Mouse (Mus musculus): ENCODE data around the gene Dnpep.
A peak's percentile ranks its signal among the peaks of the same experiment; 100 is the strongest.

Gene Dnpep

GRCm38 (mm10) chr1:75331271-75331670, 13.5 kb upstream of the Dnpep start:
- no peak for DNase-seq (ENCODE audit: low spot score in 2 of 2)

GRCm38 (mm10) chr1:75327461-75327860, 9.7 kb upstream of the Dnpep start:
- no peak for DNase-seq (ENCODE audit: low spot score in 2 of 2)

GRCm38 (mm10) chr1:75319166-75319565, 1.4 kb upstream of the Dnpep start:
- DNase-seq (ENCODE audit: low spot score in 2 of 2): no peak

GRCm38 (mm10) chr1:75318736-75319135, 946 bp upstream of the Dnpep start:
- no peak for DNase-seq (ENCODE audit: low spot score in 2 of 2)

- DNase-seq (ENCODE audit: low spot score in 2 of 2): no peak
Measured at GRCm38 (mm10) chr1:75318301-75318700, 511 bp upstream of the Dnpep start.

GRCm38 (mm10) chr1:75316861-75317240, 939 bp downstream of the Dnpep start:
- DNase-seq (ENCODE audit: low spot score in 2 of 2): peak; percentile 59 to 62

- DNase-seq (ENCODE audit: low spot score in 2 of 2): no peak
Measured at GRCm38 (mm10) chr1:75315456-75316365, 2.1 kb downstream of the Dnpep start.

- DNase-seq (ENCODE audit: low spot score in 2 of 2): no peak
Measured at GRCm38 (mm10) chr1:75315011-75315410, 2.8 kb downstream of the Dnpep start.

GRCm38 (mm10) chr1:75311694-75312093, 6.1 kb downstream of the Dnpep start:
- DNase-seq (ENCODE audit: low spot score in 2 of 2): no peak

GRCm38 (mm10) chr1:75304662-75305061, 13.1 kb downstream of the Dnpep start:
- no peak for DNase-seq (ENCODE audit: low spot score in 2 of 2)

- DNase-seq (ENCODE audit: low spot score in 2 of 2): no peak
Measured at GRCm38 (mm10) chr1:75294294-75294693, 23.5 kb downstream of the Dnpep start.

GRCm38 (mm10) chr1:75293331-75293701, 24.5 kb downstream of the Dnpep start:
- no peak for DNase-seq (ENCODE audit: low spot score in 2 of 2)

- DNase-seq (ENCODE audit: low spot score in 2 of 2): no peak
Measured at GRCm38 (mm10) chr1:75292476-75293330, 25.1 kb downstream of the Dnpep start.

- no peak for DNase-seq (ENCODE audit: low spot score in 2 of 2)
Measured at GRCm38 (mm10) chr1:75291321-75291720, 26.5 kb downstream of the Dnpep start.

GRCm38 (mm10) chr1:75290582-75290981, 27.2 kb downstream of the Dnpep start:
- DNase-seq (ENCODE audit: low spot score in 2 of 2): peak in 1 of 2 experiments; percentile 46

- DNase-seq (ENCODE audit: low spot score in 2 of 2): no peak
Measured at GRCm38 (mm10) chr1:75289888-75290431, 27.8 kb downstream of the Dnpep start.

GRCm38 (mm10) chr1:75289376-75289775, 28.4 kb downstream of the Dnpep start:
- DNase-seq (ENCODE audit: low spot score in 2 of 2): no peak

- DNase-seq (ENCODE audit: low spot score in 2 of 2): no peak
Measured at GRCm38 (mm10) chr1:75284911-75285310, 32.9 kb downstream of the Dnpep start.

- DNase-seq (ENCODE audit: low spot score in 2 of 2): no peak
Measured at GRCm38 (mm10) chr1:75283017-75283416, 34.8 kb downstream of the Dnpep start.

- no peak for DNase-seq (ENCODE audit: low spot score in 2 of 2)
Measured at GRCm38 (mm10) chr1:75278228-75278627, 39.6 kb downstream of the Dnpep start, which contains the start of gene Resp18. TSS of gene Resp18 (minus strand) at chr1:75278415.

GRCm38 (mm10) chr1:75277195-75278188, 40.3 kb downstream of the Dnpep start:
- DNase-seq (ENCODE audit: low spot score in 2 of 2): no peak

Measured in frontal cortex, postnatal 25 days (tissue).